Mouse (Mus musculus): ENCODE results near the gene Srek1. TPM values are rescaled to one million over a fixed set of nuclear protein-coding genes. Genes with fewer than 3 reads are reported as not detected.

Srek1 gene
- polyA plus RNA-seq, 1 experiment from 2014 or later: 76.0 TPM

GRCm38 (mm10) chr13:103761971-103762370, 12.4 kb downstream of the Srek1 start:
- Histone ChIP-seq H3K27me3 (replicated peaks; ENCODE audit: control insufficient read depth, insufficient read depth, low read length) (no peaks in the 10 kb centered on the region), H3K36me3 (ENCODE audit: control insufficient read depth, insufficient read depth, low read length) (peaks cover 72% of the 10 kb centered on the region), H3K4me1 (ENCODE audit: control insufficient read depth, insufficient read depth, low read length) (no peaks in the 10 kb centered on the region), H3K9me3 (ENCODE audit: control insufficient read depth, low read length) (no peaks in the 10 kb centered on the region), H3K4me2 (ENCODE audit: low read depth, low read length) (no peak overlapping the region), H3K9ac (ENCODE audit: low read depth, low read length) (no peak overlapping the region), H3K27ac (replicated peaks; ENCODE audit: low read depth, low read length) (no peak overlapping the region), H3K4me3 (ENCODE audit: low read depth, low read length) (no peak overlapping the region)
- ATAC-seq (ENCODE audit: low read depth) (no peak), DNase-seq (ENCODE audit: low spot score) (no peak)
- 93% methylated on average over 10 of the region's 10 CpGs for WGBS

- no peak overlapping the region for H3K27ac ChIP-seq (replicated peaks; ENCODE audit: low read depth, low read length)
- 56% methylated on average over 3 of the region's 3 CpGs for WGBS
- no peaks in the 10 kb centered on the region for H3K27me3 ChIP-seq (replicated peaks; ENCODE audit: control insufficient read depth, insufficient read depth, low read length)
- ATAC-seq (ENCODE audit: low read depth) (no peak), DNase-seq (ENCODE audit: low spot score) (peak; percentile 75)
- H3K4me2 ChIP-seq (ENCODE audit: low read depth, low read length): no peak overlapping the region
- H3K4me1 ChIP-seq (ENCODE audit: control insufficient read depth, insufficient read depth, low read length): no peaks in the 10 kb centered on the region
- H3K9ac ChIP-seq (ENCODE audit: low read depth, low read length): no peak overlapping the region
- no peaks in the 10 kb centered on the region for H3K9me3 ChIP-seq (ENCODE audit: control insufficient read depth, low read length)
- H3K4me3 ChIP-seq (ENCODE audit: low read depth, low read length): no peak overlapping the region
- H3K36me3 ChIP-seq (ENCODE audit: control insufficient read depth, insufficient read depth, low read length): peaks cover 78% of the 10 kb centered on the region
Observed at GRCm38 (mm10) chr13:103751421-103751820, 23.0 kb downstream of the Srek1 start.

- Histone ChIP-seq H3K4me3 (ENCODE audit: low read depth, low read length) (no peak overlapping the region), H3K36me3 (ENCODE audit: control insufficient read depth, insufficient read depth, low read length) (peaks cover 88% of the 10 kb centered on the region), H3K4me2 (ENCODE audit: low read depth, low read length) (no peak overlapping the region), H3K9ac (ENCODE audit: low read depth, low read length) (no peak overlapping the region), H3K27me3 (replicated peaks; ENCODE audit: control insufficient read depth, insufficient read depth, low read length) (no peaks in the 10 kb centered on the region), H3K9me3 (ENCODE audit: control insufficient read depth, low read length) (no peaks in the 10 kb centered on the region), H3K4me1 (ENCODE audit: control insufficient read depth, insufficient read depth, low read length) (no peaks in the 10 kb centered on the region), H3K27ac (replicated peaks; ENCODE audit: low read depth, low read length) (no peak overlapping the region)
- DNase-seq (ENCODE audit: low spot score): no peak
- 97% methylated on average over 2 of the region's 2 CpGs for WGBS
- ATAC-seq (ENCODE audit: low read depth): no peak
Observed at GRCm38 (mm10) chr13:103745688-103746087, 28.7 kb downstream of the Srek1 start.

GRCm38 (mm10) chr13:103745160-103745559, 29.2 kb downstream of the Srek1 start:
- Histone ChIP-seq H3K9me3 (ENCODE audit: control insufficient read depth, low read length) (no peaks in the 10 kb centered on the region), H3K4me3 (ENCODE audit: low read depth, low read length) (no peak overlapping the region), H3K27ac (replicated peaks; ENCODE audit: low read depth, low read length) (no peak overlapping the region), H3K4me1 (ENCODE audit: control insufficient read depth, insufficient read depth, low read length) (no peaks in the 10 kb centered on the region), H3K36me3 (ENCODE audit: control insufficient read depth, insufficient read depth, low read length) (peaks cover 86% of the 10 kb centered on the region), H3K4me2 (ENCODE audit: low read depth, low read length) (no peak overlapping the region), H3K9ac (ENCODE audit: low read depth, low read length) (no peak overlapping the region), H3K27me3 (replicated peaks; ENCODE audit: control insufficient read depth, insufficient read depth, low read length) (no peaks in the 10 kb centered on the region)
- WGBS: 91% methylated on average over 4 of the region's 4 CpGs
- DNase-seq (ENCODE audit: low spot score) (no peak), ATAC-seq (ENCODE audit: low read depth) (no peak)

GRCm38 (mm10) chr13:103735330-103736007, 38.9 kb downstream of the Srek1 start:
- DNase-seq (ENCODE audit: low spot score) (peak; percentile 19), ATAC-seq (ENCODE audit: low read depth) (peak; percentile 71; the same call in 1 of the 2 replicates)
- Histone ChIP-seq H3K4me1 (ENCODE audit: control insufficient read depth, insufficient read depth, low read length) (no peaks in the 10 kb centered on the region), H3K36me3 (ENCODE audit: control insufficient read depth, insufficient read depth, low read length) (peaks cover 45% of the 10 kb centered on the region), H3K27ac (replicated peaks; ENCODE audit: low read depth, low read length) (no peak overlapping the region), H3K9ac (ENCODE audit: low read depth, low read length) (no peak overlapping the region), H3K27me3 (replicated peaks; ENCODE audit: control insufficient read depth, insufficient read depth, low read length) (no peaks in the 10 kb centered on the region), H3K4me2 (ENCODE audit: low read depth, low read length) (no peak overlapping the region), H3K4me3 (ENCODE audit: low read depth, low read length) (no peak overlapping the region), H3K9me3 (ENCODE audit: control insufficient read depth, low read length) (no peaks in the 10 kb centered on the region)
- WGBS: 92% methylated on average over 5 of the region's 5 CpGs

GRCm38 (mm10) chr13:103726872-103727271, 47.5 kb downstream of the Srek1 start:
- no peaks in the 10 kb centered on the region for H3K36me3 ChIP-seq (ENCODE audit: control insufficient read depth, insufficient read depth, low read length)
- no peak overlapping the region for H3K4me3 ChIP-seq (ENCODE audit: low read depth, low read length)
- no peak overlapping the region for H3K9ac ChIP-seq (ENCODE audit: low read depth, low read length)
- H3K27me3 ChIP-seq (replicated peaks; ENCODE audit: control insufficient read depth, insufficient read depth, low read length): no peaks in the 10 kb centered on the region
- 83% methylated on average over 2 of the region's 2 CpGs for WGBS
- ATAC-seq (ENCODE audit: low read depth) (no peak), DNase-seq (ENCODE audit: low spot score) (no peak)
- H3K27ac ChIP-seq (replicated peaks; ENCODE audit: low read depth, low read length): no peak overlapping the region
- no peaks in the 10 kb centered on the region for H3K4me1 ChIP-seq (ENCODE audit: control insufficient read depth, insufficient read depth, low read length)
- H3K9me3 ChIP-seq (ENCODE audit: control insufficient read depth, low read length): 0 out of 2 replicates have a peak, but pooled peaks cover 5% of the 10 kb centered on the region
- H3K4me2 ChIP-seq (ENCODE audit: low read depth, low read length): no peak overlapping the region

GRCm38 (mm10) chr13:103711406-103712025, 62.9 kb downstream of the Srek1 start:
- H3K4me2 ChIP-seq (ENCODE audit: low read depth, low read length): peak overlapping the region; percentile 35
- no peaks in the 10 kb centered on the region for H3K9me3 ChIP-seq (ENCODE audit: control insufficient read depth, low read length)
- no peaks in the 10 kb centered on the region for H3K27me3 ChIP-seq (replicated peaks; ENCODE audit: control insufficient read depth, insufficient read depth, low read length)
- peak; percentile 75 for ATAC-seq (ENCODE audit: low read depth)
- peak; percentile 87 for DNase-seq (ENCODE audit: low spot score)
- H3K4me1 ChIP-seq (ENCODE audit: control insufficient read depth, insufficient read depth, low read length): 0 out of 2 replicates have a peak, but pooled peaks cover 7% of the 10 kb centered on the region
- H3K36me3 ChIP-seq (ENCODE audit: control insufficient read depth, insufficient read depth, low read length): no peaks in the 10 kb centered on the region
- 26% methylated on average over 11 of the region's 11 CpGs for WGBS
- peak overlapping the region; percentile 78 for H3K27ac ChIP-seq (replicated peaks; ENCODE audit: low read depth, low read length)
- H3K4me3 ChIP-seq (ENCODE audit: low read depth, low read length): no peak overlapping the region
- peak overlapping the region; percentile 37; the same call in 1 of the 2 replicates for H3K9ac ChIP-seq (ENCODE audit: low read depth, low read length)

- Histone ChIP-seq H3K36me3 (ENCODE audit: control insufficient read depth, insufficient read depth, low read length) (no peaks in the 10 kb centered on the region), H3K9ac (ENCODE audit: low read depth, low read length) (no peak overlapping the region), H3K27me3 (replicated peaks; ENCODE audit: control insufficient read depth, insufficient read depth, low read length) (no peaks in the 10 kb centered on the region), H3K4me3 (ENCODE audit: low read depth, low read length) (no peak overlapping the region), H3K9me3 (ENCODE audit: control insufficient read depth, low read length) (no peaks in the 10 kb centered on the region), H3K4me2 (ENCODE audit: low read depth, low read length) (no peak overlapping the region), H3K4me1 (ENCODE audit: control insufficient read depth, insufficient read depth, low read length) (0 out of 2 replicates have a peak, but pooled peaks cover 7% of the 10 kb centered on the region), H3K27ac (replicated peaks; ENCODE audit: low read depth, low read length) (no peak overlapping the region)
- ATAC-seq (ENCODE audit: low read depth) (no peak), DNase-seq (ENCODE audit: low spot score) (peak; percentile 15)
- 53% methylated on average over 6 of the region's 7 CpGs for WGBS
Observed at GRCm38 (mm10) chr13:103710359-103710781, 64.0 kb downstream of the Srek1 start.
